Mouse (Mus musculus): ENCODE data around the gene Efna3. TPM values are rescaled to one million over a fixed set of nuclear protein-coding genes. Genes with fewer than 3 reads are reported as not detected.

The Efna3 gene
- total RNA-seq, 2 experiments from 2014 or later = not detected

DNA sequence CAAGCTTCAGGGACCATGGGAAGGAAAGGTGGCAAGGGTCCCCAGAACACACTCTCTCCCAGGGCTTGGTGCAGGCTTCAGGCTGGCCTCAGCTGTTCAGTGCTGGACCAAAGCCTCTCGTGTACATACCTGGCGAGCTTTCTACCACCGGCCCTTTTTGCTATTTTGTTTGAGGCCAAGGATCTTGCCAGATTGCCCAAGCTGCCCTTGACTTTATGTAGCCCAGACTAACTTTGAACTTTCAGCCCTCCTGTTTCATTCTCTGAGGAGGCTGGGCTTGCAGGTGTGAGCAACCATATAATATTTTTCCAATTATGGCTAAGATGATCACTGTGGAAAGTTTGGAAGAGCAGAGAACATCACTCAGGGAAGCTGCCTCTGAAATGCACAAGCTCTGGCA is 38.5 kb downstream of the Efna3 start:
- DNase-seq = no peak

DNA sequence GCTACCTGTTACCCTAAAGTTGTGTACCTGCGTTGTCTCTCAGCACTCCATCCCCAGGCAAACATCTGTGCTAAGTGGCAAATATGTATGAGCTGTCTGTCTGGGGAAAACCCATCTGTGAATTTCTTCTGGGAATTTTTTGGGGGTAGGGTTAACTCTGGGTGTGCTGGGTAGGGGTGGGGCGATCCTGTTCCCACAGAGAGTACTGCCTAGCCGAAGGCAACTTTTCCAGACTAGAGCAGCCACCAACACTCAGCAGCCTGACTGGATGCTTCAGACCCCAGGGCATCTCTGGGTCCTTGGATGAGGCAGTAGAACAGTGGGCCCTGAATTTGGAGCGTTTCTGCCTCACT is 40.5 kb downstream of the Efna3 start:
- no peak for DNase-seq

DNA sequence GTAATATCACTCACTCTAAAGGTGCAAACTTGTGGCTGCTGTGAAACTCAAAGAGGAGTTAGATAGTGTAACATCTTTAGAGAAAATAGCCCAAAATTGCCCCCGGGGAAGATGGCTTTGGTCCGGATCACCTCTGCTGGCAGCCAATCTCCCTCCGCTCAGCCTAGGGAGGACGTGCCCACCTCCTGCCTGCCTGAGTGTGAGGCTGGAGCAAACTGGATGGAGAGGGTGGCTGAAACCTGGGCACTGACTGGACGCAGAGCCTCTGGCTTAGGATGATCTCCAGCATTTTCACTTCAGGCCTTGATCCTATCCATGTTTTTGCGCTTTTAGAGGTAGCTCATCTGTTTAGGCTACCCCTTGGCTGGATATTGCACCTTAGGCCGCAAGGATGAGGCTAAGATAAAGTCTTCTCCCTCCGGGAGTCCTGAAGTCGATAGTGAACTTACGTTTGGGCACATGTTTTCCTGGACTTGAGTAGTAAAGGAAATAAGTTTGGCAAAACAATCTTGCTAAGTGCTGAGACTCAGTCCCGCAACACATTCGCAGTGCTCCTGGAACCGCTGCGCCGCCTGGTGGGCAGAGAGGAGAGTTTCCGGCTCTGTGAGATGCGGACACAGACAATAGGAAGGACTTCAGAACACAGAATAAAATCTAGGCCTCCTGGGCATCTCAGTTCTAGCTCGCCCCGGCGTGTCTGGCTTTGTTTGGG is 41.0 kb downstream of the Efna3 start:
- DNase-seq = peak; percentile 89 to 95

DNA sequence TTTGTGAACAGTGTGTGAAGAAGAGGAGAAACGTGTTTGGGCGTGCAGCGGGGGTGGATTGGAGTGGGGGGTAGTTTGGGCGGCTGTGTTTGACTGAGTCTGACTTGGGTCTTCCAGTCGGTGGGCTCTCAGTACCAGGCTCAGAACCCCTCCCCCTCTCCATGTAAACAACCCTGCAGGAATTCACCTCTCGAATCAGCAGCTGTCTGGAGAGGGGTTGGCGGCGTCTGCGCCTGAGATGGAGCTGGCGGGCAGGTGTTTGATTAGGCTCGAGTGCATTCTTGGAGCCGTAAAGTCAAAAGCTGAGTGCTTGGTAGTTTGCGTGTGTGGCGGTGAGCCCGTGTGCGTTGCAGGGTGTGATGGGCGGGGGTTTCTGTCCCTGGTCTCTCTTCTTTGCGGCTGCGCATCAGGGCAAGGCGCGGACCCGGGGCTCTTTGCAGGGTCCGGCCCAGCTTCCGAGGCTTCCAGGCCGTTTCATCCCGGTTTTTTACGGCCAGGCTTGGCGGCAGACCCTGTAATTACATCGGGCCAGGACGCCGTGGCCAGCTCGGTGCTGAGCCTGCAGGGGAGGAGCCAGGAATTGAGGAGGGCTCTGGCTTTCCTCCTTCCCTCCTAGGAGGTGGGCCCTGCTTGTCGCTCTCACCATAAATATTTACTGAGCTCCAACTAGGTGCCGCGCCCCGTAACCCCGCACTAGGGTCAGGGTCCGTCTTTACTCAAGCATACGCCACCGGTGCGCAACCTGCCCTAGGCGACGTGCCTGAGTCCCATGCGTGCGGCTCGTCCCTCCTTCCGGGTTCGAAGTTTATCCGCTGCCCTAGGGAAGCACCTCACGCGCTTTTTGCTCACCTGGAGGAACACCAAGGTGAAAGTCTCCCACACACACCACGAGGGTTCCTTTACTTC is 41.9 kb downstream of the Efna3 start, which contains the start of gene Efna1:
TSS of gene Efna1 (minus strand) at position 537 of the 906 bp plus-strand sequence.
- peak; percentile 84 to 88 for DNase-seq

DNA sequence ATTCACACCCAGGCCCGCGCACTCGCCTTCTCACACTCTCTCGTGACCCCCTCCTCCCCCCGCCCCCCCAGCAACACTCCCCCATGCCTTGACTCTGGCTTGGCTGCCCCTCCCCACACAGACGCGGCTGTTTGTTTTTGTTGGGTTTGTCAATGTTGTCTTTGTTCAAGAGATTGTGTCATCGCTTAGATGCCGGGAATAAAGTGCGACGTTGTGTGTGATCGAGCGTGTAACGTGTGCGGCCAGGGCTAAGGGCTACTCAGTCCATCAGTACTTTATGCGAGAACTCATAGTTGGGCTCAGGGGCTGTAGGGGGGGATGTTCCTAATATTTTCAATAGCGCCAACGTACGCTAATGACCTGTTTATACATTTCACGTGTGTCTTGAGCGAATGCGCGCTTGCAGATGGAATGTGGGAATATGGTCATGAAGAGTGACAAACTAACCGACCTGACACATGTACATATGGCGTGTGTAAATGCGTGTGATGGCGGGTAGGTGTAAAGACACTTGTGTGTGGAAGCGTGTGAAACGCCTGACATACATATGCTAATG is 42.6 kb downstream of the Efna3 start:
- DNase-seq = peak in 1 of 2 experiments; percentile 71

DNA sequence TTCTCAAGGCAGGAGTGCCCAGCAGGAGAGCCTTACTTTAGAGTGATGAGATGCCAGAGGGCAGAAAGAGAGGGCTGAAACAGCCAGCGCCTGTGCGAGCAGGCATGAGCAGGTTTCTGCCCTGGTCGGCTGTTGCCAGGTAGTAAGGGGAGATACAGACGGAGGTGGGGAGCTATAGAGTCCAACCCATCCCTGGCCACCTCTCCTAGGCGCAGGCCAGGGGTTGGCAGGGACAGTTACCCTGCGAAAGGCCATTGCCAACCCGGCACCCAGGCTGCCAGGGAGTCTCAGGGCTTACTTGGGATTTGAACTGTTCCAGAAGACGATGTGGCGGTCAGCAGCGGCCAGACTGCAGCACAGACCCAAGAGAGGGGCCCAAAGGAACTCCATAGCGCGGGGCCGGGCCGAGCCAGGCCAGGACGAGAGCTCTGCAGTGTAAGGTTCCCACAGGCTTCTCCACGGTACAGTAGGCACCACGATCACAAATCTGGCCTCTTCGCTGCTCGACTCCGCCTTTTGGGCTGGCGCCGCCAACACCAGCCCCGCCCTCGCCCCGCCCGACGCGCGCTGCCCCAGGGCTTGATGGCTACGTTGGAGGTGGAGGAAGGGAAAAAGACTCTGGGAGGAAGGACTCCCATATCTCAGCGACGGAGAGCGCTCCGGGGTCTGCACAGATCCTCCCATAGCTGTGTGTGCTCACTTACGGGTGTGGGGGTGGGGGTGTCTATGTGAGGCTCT is 43.4 kb downstream of the Efna3 start:
- peak; percentile 93 to 94 for DNase-seq

DNA sequence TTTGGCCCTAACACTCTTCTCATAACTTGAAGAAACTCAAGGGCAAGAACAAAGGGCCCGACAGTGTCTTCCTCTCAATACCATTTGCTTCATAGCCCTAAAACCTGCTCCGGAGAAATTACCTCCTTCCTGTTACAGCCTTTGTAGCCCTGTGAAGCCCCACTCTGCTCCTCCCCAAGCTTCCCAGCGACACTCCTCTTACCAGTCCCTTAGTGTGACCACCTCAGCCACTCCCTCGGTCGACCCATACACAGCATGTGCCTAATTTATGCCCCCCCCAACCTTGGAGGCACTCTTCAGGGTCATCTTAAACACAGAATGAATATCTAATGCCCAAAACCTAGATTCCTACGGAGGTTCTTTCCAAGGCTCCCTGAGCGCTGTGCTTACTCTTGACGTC is 44.1 kb downstream of the Efna3 start:
- no peak for DNase-seq

DNA sequence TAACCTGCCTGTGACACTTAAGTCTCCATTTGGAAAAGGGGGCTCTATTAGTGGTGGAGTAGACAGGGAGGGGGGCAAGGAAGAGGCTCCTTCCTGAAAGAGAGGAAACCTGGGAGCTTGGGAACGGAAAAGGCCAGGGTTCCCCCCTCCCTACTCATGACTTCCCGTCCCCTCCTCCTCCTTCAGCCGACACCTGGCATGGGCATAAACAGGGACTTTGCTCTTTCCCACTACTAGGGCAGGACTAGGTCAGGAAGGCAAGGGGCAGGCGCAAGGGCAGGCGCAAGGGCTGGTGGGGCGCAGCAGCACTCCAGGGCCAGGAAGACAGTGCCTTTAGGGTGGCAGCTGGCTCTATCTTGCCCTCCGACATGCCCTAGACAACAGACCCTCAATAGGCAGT is 44.7 kb downstream of the Efna3 start:
- DNase-seq = peak; percentile 76 to 90

DNA sequence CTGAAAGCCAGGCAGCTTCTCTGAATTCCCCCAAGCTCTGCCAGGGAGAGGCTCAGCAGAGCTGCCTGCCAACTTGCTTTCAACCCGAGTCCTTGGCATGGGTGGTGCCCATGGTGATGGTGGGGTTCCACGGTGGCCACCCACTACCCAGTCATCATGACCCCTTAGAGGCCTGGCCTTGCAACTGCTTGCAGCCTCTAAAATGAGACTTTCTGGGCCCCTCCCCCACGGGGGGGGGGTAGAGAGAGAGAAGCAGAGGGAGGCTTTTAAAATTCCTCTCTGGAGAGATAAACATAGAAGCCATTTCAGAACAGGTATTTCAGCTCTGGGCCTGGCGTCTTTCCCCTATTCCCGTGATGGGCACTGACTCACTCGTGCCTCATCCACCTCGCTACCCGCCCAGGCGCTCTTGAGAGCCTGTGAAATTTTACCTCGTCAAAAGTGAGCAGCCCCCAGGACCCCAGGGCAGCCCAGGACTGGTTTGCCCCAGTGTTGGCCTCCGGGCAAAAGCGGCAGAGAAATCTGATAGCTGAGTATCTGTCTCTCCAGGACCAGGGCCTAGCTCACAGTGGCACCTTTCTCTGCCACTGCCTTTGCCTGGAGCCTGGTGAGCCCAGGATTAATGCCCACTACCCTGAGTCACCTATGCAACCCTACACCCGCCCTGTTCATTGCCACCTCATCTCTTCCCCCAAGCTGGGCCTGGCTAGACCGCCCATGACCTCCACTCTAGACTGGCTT is 45.3 kb downstream of the Efna3 start:
- peak; percentile 69 to 70 for DNase-seq

DNA sequence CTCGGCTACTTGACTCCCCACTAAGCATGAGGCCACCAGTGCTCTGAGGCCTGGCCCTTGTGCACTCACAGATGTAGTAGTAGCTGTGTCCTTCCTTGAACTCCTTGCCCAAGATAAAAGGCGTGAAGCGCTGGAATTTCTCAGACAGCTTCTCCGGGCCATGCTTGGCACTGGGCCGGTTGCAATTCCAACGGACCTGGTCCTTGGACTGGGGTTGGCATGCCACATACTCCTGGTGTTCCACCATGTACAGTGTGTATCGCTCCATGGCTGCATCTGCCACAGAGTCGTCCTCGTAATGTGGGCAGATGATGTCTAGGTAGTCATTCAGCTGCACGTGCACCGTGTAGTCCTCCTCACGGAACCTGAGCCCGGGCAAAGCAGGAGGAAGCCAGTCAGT is 46.7 kb downstream of the Efna3 start:
- no peak for DNase-seq

DNA sequence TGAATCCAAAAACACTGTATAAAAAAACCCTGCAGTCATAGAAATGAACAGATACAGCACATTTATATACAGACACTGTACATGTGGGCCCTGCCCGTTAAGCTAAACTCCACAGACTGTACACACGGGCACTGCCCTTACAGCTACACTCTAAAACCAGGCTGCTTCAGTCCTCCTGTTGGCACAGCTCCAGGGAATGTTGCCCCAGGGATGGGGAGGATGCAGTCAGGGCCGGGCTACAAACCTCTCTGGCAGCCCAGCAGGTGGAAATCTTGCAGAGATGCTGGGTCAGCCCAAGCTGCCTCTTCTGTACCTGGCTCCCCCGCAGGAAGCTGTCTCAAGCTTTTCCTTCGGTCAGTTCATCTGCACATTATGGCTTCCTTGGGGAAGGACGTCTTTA is 51.0 kb downstream of the Efna3 start:
- DNase-seq = no peak

DNA sequence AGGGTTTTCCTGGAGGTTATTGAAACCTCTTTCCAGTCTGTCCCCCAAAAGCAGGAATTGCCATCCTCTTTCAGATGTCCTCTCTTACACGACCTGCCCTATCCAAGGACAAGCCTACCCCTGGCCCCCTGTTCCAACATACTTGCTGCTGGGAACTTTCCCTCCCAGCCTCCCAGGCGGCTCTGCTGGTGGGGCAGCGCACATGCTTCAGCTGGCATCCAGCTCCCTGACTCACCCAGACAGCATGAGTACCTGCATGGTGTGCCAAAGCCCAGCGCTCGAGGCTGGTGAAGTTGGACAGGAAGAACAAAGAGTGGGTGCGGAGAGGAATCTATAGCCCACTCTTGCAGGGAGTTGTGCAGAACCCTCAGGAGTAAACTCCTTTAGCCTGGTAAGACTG is 51.9 kb downstream of the Efna3 start:
- DNase-seq = peak; percentile 69 to 75

DNA sequence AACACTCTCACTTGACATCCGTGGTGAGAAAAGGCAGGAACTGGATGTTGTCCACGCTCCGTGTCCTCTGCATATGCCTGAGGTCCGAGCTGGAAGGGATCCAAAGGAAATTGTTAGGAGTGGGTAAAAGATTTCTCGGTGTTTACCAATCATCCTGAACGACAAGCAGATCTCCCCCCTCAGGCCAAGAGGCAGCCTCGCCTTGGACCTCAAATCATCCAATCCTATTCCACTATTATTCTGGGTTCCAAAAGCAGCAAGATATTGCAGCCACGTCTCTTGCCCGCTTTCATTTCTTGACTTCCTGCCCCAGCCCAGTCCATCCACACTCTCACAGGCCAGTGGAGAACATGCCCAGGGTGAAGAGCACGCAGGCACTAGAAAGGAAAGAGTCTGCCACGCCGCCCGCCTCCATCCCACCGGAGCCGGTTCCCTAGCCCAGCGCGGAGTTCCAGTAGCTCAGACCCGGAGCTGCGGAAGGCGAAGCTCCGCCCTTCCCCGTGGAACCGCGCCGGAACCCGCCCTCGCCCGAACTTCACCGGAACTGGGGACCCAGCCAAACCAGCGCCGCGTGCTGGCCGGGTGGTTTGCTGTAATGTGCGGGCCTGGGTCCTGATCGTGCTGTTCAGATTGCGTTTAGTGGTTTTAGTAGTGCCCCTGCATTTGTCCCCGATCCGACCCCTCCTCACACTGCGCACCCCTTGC is 52.6 kb downstream of the Efna3 start, which contains the start of gene Slc50a1:
TSS of gene Slc50a1 (minus strand) at position 520 of the 705 bp plus-strand sequence.
- DNase-seq = peak; percentile 94

DNA sequence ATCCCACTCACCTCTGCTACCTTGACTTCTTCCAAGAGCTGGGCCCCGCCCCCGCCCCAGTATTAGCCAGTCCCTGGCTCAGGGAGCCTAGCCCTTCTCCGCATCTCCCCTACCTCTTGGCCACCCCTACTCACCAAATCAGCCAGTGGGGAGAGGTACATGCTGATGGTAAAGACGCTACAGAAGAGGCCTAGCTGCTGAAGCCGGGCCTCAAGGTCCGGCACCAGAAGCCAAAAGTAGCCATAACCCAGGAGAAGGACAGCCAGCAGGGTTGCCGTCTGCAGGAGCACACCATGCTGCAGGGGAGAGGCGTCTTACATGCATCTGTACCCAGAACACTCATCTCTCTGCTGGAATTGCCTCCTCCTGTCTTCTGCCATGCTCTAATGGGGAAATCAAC is 53.8 kb downstream of the Efna3 start:
- DNase-seq = no peak

DNA sequence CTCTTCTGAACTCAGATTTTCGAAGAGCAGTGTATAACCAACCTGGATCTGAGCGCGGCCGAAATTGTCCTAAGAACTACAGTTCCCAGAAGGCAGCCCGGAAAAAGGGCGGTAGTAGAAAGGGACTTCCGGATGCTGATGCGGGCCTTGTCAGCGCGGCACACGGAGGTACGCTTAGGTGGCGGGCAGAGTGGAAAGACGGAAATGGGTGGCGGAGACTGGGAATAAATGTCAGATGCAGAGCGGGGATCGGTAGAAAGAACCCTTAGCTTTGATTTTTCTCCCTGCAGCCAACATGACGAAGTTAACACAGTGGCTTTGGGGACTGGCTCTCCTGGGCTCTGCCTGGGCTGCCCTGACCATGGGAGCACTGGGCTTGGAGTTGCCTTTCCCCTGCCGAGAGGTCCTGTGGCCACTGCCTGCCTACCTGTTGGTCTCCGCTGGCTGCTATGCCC is 56.3 kb downstream of the Efna3 start:
- peak; percentile 87 to 88 for DNase-seq

Other genes with a start within 250 kb of the Efna3 start
- gene Rusc1, start 229.7 kb downstream of the Efna3 start, total RNA-seq (2021) = 10 to 100 TPM; 25.9 to 30.0 TPM
- not detected for gene Gm43738, start 221.9 kb downstream of the Efna3 start, total RNA-seq (2021)
- 10 to 100 TPM; 24.2 to 25.6 TPM for gene Fdps, start 221.0 kb downstream of the Efna3 start, total RNA-seq (2021)
- gene Pklr, start 186.8 kb downstream of the Efna3 start, total RNA-seq (2021) = not detected
- under 1 TPM; 0.30 to 0.62 TPM for gene Hcn3, start 162.8 kb downstream of the Efna3 start, total RNA-seq (2021)
- gene Clk2, start 158.2 kb downstream of the Efna3 start, total RNA-seq (2021) = 10 to 100 TPM; 14.3 to 17.8 TPM
- 10 to 100 TPM; 46.2 to 50.2 TPM for gene Scamp3, start 145.5 kb downstream of the Efna3 start, total RNA-seq (2021)
- gene Fam189b, start 139.8 kb downstream of the Efna3 start, total RNA-seq (2021) = 1 to 10 TPM; 3.7 to 4.7 TPM
- 10 to 100 TPM; 18.3 to 19.6 TPM for gene Gba, start 120.0 kb downstream of the Efna3 start, total RNA-seq (2021)
- gene Thbs3, start 107.8 kb downstream of the Efna3 start, total RNA-seq (2021) = 1 to 10 TPM; 2.8 to 5.8 TPM
- gene Mtx1, start 95.9 kb downstream of the Efna3 start, total RNA-seq (2021) = 10 to 100 TPM; 60.3 to 61.5 TPM
- 1 to 10 TPM in 1 of 2 experiments, under 1 TPM in 1; 0.40 to 2.1 TPM for gene Muc1, start 93.9 kb downstream of the Efna3 start, total RNA-seq (2021)
- 10 to 100 TPM; 64.8 to 89.2 TPM for gene Krtcap2, start 77.0 kb downstream of the Efna3 start, total RNA-seq (2021)
- gene Trim46, start 76.7 kb downstream of the Efna3 start, total RNA-seq (2021) = under 1 TPM; 0.37 to 0.98 TPM
- 10 to 100 TPM; 54.1 to 54.7 TPM for gene Dpm3, start 63.6 kb downstream of the Efna3 start, total RNA-seq (2021)
- 10 to 100 TPM; 15.6 to 21.6 TPM for gene Slc50a1, start 52.4 kb downstream of the Efna3 start, total RNA-seq (2021)
- gene Efna1, start 41.8 kb downstream of the Efna3 start, total RNA-seq (2021) = 10 to 100 TPM; 22.5 to 23.8 TPM
- under 1 TPM in 1 of 2 experiments, not detected in 1; 0.28 TPM for gene Efna4, start 15.1 kb upstream of the Efna3 start, total RNA-seq (2021)
- gene Adam15, start 27.0 kb upstream of the Efna3 start, total RNA-seq (2021) = 10 to 100 TPM; 45.5 to 47.0 TPM
- not detected for gene Dcst2, start 39.0 kb upstream of the Efna3 start, total RNA-seq (2021)
- gene Dcst1, start 42.3 kb upstream of the Efna3 start, total RNA-seq (2021) = not detected
- 10 to 100 TPM; 21.3 to 23.3 TPM for gene Zbtb7b, start 71.8 kb upstream of the Efna3 start, total RNA-seq (2021)
- gene Lenep, start 79.8 kb upstream of the Efna3 start, total RNA-seq (2021) = 1 to 10 TPM in 1 of 2 experiments, not detected in 1; 1.0 TPM
- 10 to 100 TPM; 59.5 to 63.8 TPM for gene Flad1, start 88.9 kb upstream of the Efna3 start, total RNA-seq (2021)
- 1 to 10 TPM; 4.6 to 4.8 TPM for gene Cks1b, start 95.4 kb upstream of the Efna3 start, total RNA-seq (2021)
- gene Shc1, start 95.5 kb upstream of the Efna3 start, total RNA-seq (2021) = 10 to 100 TPM; 33.2 to 36.1 TPM
- gene Pygo2, start 107.2 kb upstream of the Efna3 start, total RNA-seq (2021) = 10 to 100 TPM; 15.3 to 17.0 TPM
- gene Pbxip1, start 113.7 kb upstream of the Efna3 start, total RNA-seq (2021) = 10 to 100 TPM; 70.0 to 76.0 TPM
- 1 to 10 TPM; 8.4 to 8.8 TPM for gene Pmvk, start 131.6 kb upstream of the Efna3 start, total RNA-seq (2021)
- 1 to 10 TPM; 1.5 to 2.0 TPM for gene Kcnn3, start 197.2 kb upstream of the Efna3 start, total RNA-seq (2021)

Data from heart, adult 18-20 months (tissue).